Mouse (Mus musculus): ENCODE results near the gene Grtp1. TPM values are rescaled to one million over a fixed set of nuclear protein-coding genes. Genes with fewer than 3 reads are reported as not detected.

Grtp1 gene
- polyA plus RNA-seq, 1 experiment from 2014 or later = 110 TPM

DNA sequence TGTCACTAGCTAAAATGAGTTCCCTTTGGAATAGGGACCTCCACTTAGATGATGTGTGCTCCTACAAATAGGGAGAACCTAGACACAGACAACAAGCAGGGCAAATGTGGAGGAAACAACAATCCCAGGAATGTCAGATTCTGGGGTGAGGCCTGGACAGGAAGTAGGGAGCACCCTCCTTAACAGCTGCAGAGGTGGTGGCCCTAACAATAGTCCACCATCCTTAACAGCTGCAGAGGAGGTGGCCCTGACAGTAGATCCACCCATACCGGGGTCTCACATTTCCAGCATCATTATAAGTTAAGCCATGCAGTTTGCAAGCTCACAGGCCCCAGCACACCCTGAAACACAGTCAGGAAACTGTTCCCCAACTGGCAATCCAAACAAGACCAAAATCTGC, 11.6 kb downstream of the Grtp1 start:
- Histone ChIP-seq H3K4me3 (ENCODE audit: low read depth, low read length) (no peak overlapping the region), H3K27ac (ENCODE audit: low read depth, low read length) (no peak overlapping the region), H3K4me1 (replicated peaks; ENCODE audit: control insufficient read depth, insufficient read depth, low read length) (no peaks in the 10 kb centered on the region), H3K9me3 (ENCODE audit: control insufficient read depth) (no peaks in the 10 kb centered on the region), H3K4me2 (replicated peaks; ENCODE audit: low read depth) (no peak overlapping the region), H3K27me3 (replicated peaks; ENCODE audit: control insufficient read depth, insufficient read depth, low read length) (no peaks in the 10 kb centered on the region), H3K9ac (ENCODE audit: low read depth, low read length) (no peak overlapping the region), H3K36me3 (ENCODE audit: control insufficient read depth, insufficient read depth) (peaks cover 61% of the 10 kb centered on the region)
- TF ChIP-seq CTCF (IDR thresholded peaks at IDR 0.05; ENCODE audit: low read depth) = no peak
- ATAC-seq = no peak
- WGBS = 85% methylated on average over 1 of the region's 1 CpGs

DNA sequence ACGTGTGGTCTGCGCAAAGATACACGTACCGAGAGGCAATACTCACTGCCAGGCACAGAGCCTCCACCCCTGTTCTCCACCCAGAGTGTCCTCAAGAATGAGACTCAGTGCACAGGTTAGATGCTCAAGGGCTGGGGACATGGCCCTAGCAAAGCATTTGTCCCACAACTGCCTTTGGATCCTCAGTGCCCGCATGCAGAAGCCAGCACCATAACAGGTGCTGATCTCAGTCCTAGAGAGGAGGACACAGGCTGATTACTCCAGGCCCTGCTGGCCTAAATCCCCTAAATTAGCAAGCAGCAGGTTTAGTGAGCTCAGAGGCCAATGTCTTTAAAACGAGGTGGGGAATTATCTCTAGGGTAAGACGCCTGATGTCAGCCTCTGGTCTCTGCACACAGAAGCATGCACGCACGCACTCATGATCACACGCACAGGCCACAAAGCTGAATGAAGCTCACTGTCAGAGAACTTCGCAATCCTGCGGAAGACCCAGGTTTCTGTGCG, 12.3 kb downstream of the Grtp1 start:
- Histone ChIP-seq H3K4me3 (ENCODE audit: low read depth, low read length) (no peak overlapping the region), H3K27me3 (replicated peaks; ENCODE audit: control insufficient read depth, insufficient read depth, low read length) (no peaks in the 10 kb centered on the region), H3K4me1 (replicated peaks; ENCODE audit: control insufficient read depth, insufficient read depth, low read length) (no peaks in the 10 kb centered on the region), H3K27ac (ENCODE audit: low read depth, low read length) (no peak overlapping the region), H3K4me2 (replicated peaks; ENCODE audit: low read depth) (no peak overlapping the region), H3K9me3 (ENCODE audit: control insufficient read depth) (no peaks in the 10 kb centered on the region), H3K36me3 (ENCODE audit: control insufficient read depth, insufficient read depth) (peaks cover 61% of the 10 kb centered on the region), H3K9ac (ENCODE audit: low read depth, low read length) (no peak overlapping the region)
- no peak for ATAC-seq
- TF ChIP-seq CTCF (IDR thresholded peaks at IDR 0.05; ENCODE audit: low read depth) = no peak
- WGBS = 94% methylated on average over 13 of the region's 13 CpGs

DNA sequence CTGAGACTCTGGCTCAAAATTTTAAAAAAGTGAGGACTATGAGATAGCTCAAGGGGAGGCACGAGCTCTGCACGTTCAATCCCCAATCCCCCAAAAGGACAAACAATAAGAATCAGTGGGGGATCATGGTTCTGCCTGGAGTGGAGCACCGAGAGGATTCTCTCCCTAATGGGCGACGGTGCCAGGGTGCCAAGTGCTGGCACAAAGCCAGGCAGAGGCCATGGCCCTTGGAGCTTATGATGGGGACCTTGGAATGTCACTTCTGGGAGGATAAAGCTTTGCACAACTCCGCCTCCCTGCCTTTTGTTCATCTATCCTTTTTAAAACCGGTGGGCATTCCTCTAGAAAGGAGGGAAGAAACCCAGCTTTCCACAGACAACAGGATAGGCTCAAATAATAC, 12.8 kb downstream of the Grtp1 start:
- ATAC-seq = no peak
- H3K4me2 ChIP-seq (replicated peaks; ENCODE audit: low read depth) = no peak overlapping the region
- no peaks in the 10 kb centered on the region for H3K27me3 ChIP-seq (replicated peaks; ENCODE audit: control insufficient read depth, insufficient read depth, low read length)
- H3K36me3 ChIP-seq (ENCODE audit: control insufficient read depth, insufficient read depth) = peaks cover 61% of the 10 kb centered on the region
- 76% methylated on average over 7 of the region's 7 CpGs for WGBS
- H3K27ac ChIP-seq (ENCODE audit: low read depth, low read length) = no peak overlapping the region
- no peaks in the 10 kb centered on the region for H3K9me3 ChIP-seq (ENCODE audit: control insufficient read depth)
- TF ChIP-seq CTCF (IDR thresholded peaks at IDR 0.05; ENCODE audit: low read depth) = no peak
- no peak overlapping the region for H3K9ac ChIP-seq (ENCODE audit: low read depth, low read length)
- H3K4me3 ChIP-seq (ENCODE audit: low read depth, low read length) = no peak overlapping the region
- H3K4me1 ChIP-seq (replicated peaks; ENCODE audit: control insufficient read depth, insufficient read depth, low read length) = no peaks in the 10 kb centered on the region

DNA sequence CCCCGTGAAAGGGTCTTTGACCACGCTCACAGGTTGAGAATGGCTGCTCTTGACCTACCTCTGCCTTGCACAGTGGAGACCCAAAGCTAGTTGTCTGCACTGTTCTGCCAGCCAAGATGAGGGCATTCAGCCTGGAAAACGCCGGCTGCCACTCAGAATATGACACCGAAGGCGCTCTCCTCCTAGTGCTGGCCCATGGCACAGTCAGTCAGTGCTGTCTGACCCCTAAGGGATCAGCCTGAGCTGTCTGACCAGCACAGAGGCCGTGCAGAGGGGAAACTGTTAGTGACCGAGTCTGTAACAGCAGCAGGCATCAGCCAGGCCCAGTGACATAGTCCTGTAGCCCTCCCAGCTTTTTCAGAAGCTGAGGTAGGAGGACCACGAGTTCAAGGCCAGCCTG, 13.2 kb downstream of the Grtp1 start:
- Histone ChIP-seq H3K4me3 (ENCODE audit: low read depth, low read length) (no peak overlapping the region), H3K9ac (ENCODE audit: low read depth, low read length) (no peak overlapping the region), H3K27ac (ENCODE audit: low read depth, low read length) (no peak overlapping the region), H3K4me2 (replicated peaks; ENCODE audit: low read depth) (no peak overlapping the region), H3K4me1 (replicated peaks; ENCODE audit: control insufficient read depth, insufficient read depth, low read length) (no peaks in the 10 kb centered on the region), H3K36me3 (ENCODE audit: control insufficient read depth, insufficient read depth) (peaks cover 59% of the 10 kb centered on the region), H3K27me3 (replicated peaks; ENCODE audit: control insufficient read depth, insufficient read depth, low read length) (no peaks in the 10 kb centered on the region), H3K9me3 (ENCODE audit: control insufficient read depth) (no peaks in the 10 kb centered on the region)
- WGBS = 82% methylated on average over 9 of the region's 9 CpGs
- no peak for ATAC-seq
- no peak for TF ChIP-seq CTCF (IDR thresholded peaks at IDR 0.05; ENCODE audit: low read depth)

DNA sequence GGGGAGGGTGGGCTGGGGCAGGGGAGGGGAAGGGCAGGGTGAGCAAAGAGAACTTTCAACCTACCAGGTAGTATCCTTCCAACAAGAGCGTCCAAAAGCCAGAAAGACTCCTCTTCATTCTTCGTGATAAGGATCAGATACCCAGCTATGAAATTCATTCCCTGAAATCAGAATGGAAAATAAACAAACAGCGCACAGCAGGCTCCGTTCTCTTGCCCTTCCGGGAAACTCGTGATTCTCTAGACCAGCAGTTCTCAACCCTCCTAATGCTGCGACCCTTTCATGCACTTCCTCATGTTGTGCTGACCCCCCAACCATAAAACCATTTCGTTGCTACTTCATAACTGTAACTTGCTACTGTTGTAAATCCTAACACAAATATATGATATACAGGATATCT, 13.6 kb downstream of the Grtp1 start:
- no peak overlapping the region for H3K9ac ChIP-seq (ENCODE audit: low read depth, low read length)
- H3K36me3 ChIP-seq (ENCODE audit: control insufficient read depth, insufficient read depth) = peaks cover 55% of the 10 kb centered on the region

DNA sequence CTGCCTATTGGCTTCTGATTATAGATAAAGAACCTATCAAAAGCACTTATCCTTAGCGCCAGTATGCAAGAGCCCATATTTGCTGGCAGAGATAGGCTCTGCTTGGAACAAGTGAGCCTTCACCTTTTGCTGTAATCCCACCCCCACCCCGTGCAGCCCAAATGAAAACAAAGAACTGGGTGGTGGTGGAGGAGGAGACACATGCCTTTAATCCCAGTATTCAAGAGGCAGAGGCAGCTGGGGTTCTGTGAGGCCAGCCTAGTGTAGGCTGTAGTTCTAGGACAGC, 18.8 kb downstream of the Grtp1 start:
- no peak for TF ChIP-seq CTCF (IDR thresholded peaks at IDR 0.05; ENCODE audit: low read depth)
- Histone ChIP-seq H3K4me1 (replicated peaks; ENCODE audit: control insufficient read depth, insufficient read depth, low read length) (no peaks in the 10 kb centered on the region), H3K4me2 (replicated peaks; ENCODE audit: low read depth) (no peak overlapping the region), H3K36me3 (ENCODE audit: control insufficient read depth, insufficient read depth) (peaks cover 39% of the 10 kb centered on the region), H3K27ac (ENCODE audit: low read depth, low read length) (no peak overlapping the region), H3K9ac (ENCODE audit: low read depth, low read length) (no peak overlapping the region), H3K27me3 (replicated peaks; ENCODE audit: control insufficient read depth, insufficient read depth, low read length) (no peaks in the 10 kb centered on the region), H3K9me3 (ENCODE audit: control insufficient read depth) (no peaks in the 10 kb centered on the region), H3K4me3 (ENCODE audit: low read depth, low read length) (no peak overlapping the region)
- ATAC-seq = no peak
- 59% methylated on average over 2 of the region's 2 CpGs for WGBS

More for the DNA sequence above, 13.6 kb downstream of the Grtp1 start:
- no peaks in the 10 kb centered on the region for H3K27me3 ChIP-seq (replicated peaks; ENCODE audit: control insufficient read depth, insufficient read depth, low read length)
- H3K4me2 ChIP-seq (replicated peaks; ENCODE audit: low read depth) = no peak overlapping the region
- H3K4me3 ChIP-seq (ENCODE audit: low read depth, low read length) = no peak overlapping the region
- no peak overlapping the region for H3K27ac ChIP-seq (ENCODE audit: low read depth, low read length)
- 79% methylated on average over 8 of the region's 8 CpGs for WGBS
- TF ChIP-seq CTCF (IDR thresholded peaks at IDR 0.05; ENCODE audit: low read depth) = no peak
- ATAC-seq = no peak
- no peaks in the 10 kb centered on the region for H3K4me1 ChIP-seq (replicated peaks; ENCODE audit: control insufficient read depth, insufficient read depth, low read length)
- H3K9me3 ChIP-seq (ENCODE audit: control insufficient read depth) = no peaks in the 10 kb centered on the region

Measured in intestine, postnatal 0 days (tissue).